Mouse (Mus musculus): ENCODE measurements around the gene Maea. TPM values are rescaled to one million over a fixed set of nuclear protein-coding genes. Genes with fewer than 3 reads are reported as not detected.
"Not testable (repeated sequence)": the region's sequence is repeated elsewhere in the genome, so short reads cannot be mapped to it uniquely, and the experiment has no call there.

The Maea gene
- total RNA-seq, 2 experiments from 2014 or later, result 56.1 to 64.5 TPM

- DNase-seq; intact Hi-C loops (cut with DNase I); H3K4me3 ChIP-seq: not testable (repeated sequence)
- TF ChIP-seq CTCF (IDR thresholded peaks at IDR 0.05), result peak; percentile 33; the same call in 1 of the 2 replicates
- peak overlapping the region; percentile 59 for H3K27ac ChIP-seq
Observed at GRCm38 (mm10) chr5:33342248-33342647, 6.9 kb downstream of the Maea start.

DNA sequence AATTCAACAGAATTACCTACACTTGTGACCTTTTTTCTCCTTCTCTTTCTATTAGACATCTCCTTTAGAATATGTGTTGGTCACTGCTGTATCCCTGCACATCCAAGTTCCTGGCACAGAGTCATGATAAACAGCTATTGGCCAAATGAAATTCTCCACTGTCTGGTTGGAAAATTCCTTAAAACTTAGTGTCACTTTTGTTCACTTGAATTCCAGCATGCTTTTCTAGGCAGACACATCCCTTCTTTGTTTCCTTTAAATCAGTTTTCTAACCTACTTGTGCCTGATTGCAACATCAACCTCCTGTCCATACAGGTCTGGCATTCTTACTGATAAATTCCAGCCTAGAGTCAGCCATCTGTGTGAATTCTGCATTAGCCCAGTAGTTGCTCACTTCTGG is 7.5 kb downstream of the Maea start:
- no peak for TF ChIP-seq CTCF (IDR thresholded peaks at IDR 0.05)
- Histone ChIP-seq H3K27ac (peak overlapping the region; percentile 59; the same call in 1 of the 2 replicates), H3K4me3 (no peak overlapping the region)
- DNase-seq, result no peak
- intact Hi-C loops (cut with DNase I), result no loop called here

GRCm38 (mm10) chr5:33343571-33343970 is 8.3 kb downstream of the Maea start:
- no peak for TF ChIP-seq CTCF (IDR thresholded peaks at IDR 0.05)
- intact Hi-C loops (cut with DNase I), result no loop called here
- no peak for DNase-seq
- H3K4me3 ChIP-seq, result no peak overlapping the region
- H3K27ac ChIP-seq, result no peak overlapping the region

DNA sequence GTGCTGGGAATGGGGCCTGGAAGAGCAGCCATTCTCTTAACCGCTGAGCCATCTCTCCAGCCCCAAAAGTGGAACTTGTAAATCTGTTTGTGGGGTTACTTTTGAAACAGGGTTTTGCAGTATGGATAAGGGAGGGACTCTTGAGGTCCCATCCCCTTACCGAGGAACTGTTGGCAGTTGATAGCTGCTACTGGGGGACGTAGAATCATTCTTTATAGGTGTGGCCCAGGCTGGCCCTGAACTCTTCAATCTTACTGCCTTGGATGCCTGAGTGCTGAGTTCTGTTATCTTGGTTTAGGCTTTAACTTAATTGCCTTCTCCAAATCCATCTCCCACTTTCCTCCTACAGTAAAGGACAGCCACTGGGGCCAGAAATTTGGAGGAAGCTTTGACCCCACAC is 8.8 kb downstream of the Maea start:
- intact Hi-C loops (cut with DNase I), result no loop called here

DNA sequence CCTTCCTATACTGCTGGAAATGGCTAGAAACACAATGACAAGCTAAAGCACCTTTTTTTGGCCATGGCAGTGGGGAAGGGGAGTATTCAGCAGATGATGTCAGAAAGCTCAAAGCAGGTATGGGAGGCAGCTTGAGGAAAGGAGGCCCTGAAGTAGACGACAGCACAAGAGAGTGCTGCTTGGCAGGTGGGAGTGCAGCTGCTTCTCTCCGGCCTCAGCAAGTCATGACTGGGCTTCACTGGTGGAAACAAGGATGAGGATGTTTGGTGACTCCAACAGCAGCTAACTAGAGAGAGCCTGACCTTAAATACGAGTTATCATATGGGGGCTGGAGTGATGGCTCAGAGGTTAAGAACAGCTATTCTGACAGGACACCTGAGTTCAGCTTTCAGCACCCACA is 12.3 kb downstream of the Maea start:
- H3K27ac ChIP-seq, result no peak overlapping the region
- no peak for TF ChIP-seq CTCF (IDR thresholded peaks at IDR 0.05)
- intact Hi-C loops (cut with DNase I), result no loop called here
- no peak for DNase-seq
- no peak overlapping the region for H3K4me3 ChIP-seq

More for the DNA sequence above, 8.8 kb downstream of the Maea start:
- DNase-seq, result no peak
- no peak for TF ChIP-seq CTCF (IDR thresholded peaks at IDR 0.05)
- Histone ChIP-seq H3K27ac (no peak overlapping the region), H3K4me3 (no peak overlapping the region)

- Histone ChIP-seq H3K4me3 (no peak overlapping the region), H3K27ac (no peak overlapping the region)
- no peak for TF ChIP-seq CTCF (IDR thresholded peaks at IDR 0.05)
- intact Hi-C loops (cut with DNase I), result no loop called here
- no peak for DNase-seq
Observed at GRCm38 (mm10) chr5:33349205-33349604, 13.9 kb downstream of the Maea start.

- H3K27ac ChIP-seq, result no peak overlapping the region
- intact Hi-C loops (cut with DNase I), result no loop called here
Observed at GRCm38 (mm10) chr5:33349706-33350105, 14.4 kb downstream of the Maea start.

GRCm38 (mm10) chr5:33351556-33352272 is 16.4 kb downstream of the Maea start:
- peak overlapping the region; percentile 25; the same call in 1 of the 2 replicates for H3K27ac ChIP-seq
- no peak for TF ChIP-seq CTCF (IDR thresholded peaks at IDR 0.05)
- H3K4me3 ChIP-seq, result no peak overlapping the region
- no peak for DNase-seq
- intact Hi-C loops (cut with DNase I), result no loop called here

More at GRCm38 (mm10) chr5:33349706-33350105, 14.4 kb downstream of the Maea start:
- DNase-seq, result no peak
- H3K4me3 ChIP-seq, result no peak overlapping the region
- TF ChIP-seq CTCF (IDR thresholded peaks at IDR 0.05), result no peak

GRCm38 (mm10) chr5:33352273-33352645 is 16.9 kb downstream of the Maea start:
- TF ChIP-seq CTCF (IDR thresholded peaks at IDR 0.05), result no peak
- Histone ChIP-seq H3K4me3 (no peak overlapping the region), H3K27ac (no peak overlapping the region)
- no peak for DNase-seq
- intact Hi-C loops (cut with DNase I), result no loop called here

- Histone ChIP-seq H3K27ac (no peak overlapping the region), H3K4me3 (no peak overlapping the region)
- no peak for DNase-seq
- intact Hi-C loops (cut with DNase I), result no loop called here
- no peak for TF ChIP-seq CTCF (IDR thresholded peaks at IDR 0.05)
Observed at GRCm38 (mm10) chr5:33353011-33353410, 17.7 kb downstream of the Maea start.

DNA sequence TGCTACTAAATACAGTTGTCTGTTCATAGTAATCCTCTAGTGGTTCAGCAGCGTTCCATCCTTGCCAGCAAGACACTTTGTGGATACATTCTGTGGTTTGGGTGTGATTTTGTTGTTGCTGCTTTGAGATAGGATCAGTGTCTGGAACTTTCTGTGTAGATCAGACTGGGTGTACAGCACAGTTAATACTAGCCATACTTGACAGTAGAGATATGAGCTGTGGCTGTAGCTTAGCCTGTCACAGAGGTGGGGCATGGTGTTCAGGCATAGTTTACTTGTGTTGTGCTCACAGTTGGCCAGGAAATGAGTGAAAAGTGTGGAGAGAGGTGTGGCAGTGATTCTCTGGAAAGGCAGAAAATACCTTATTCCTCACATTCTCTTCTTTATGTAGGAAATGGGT is 22.2 kb downstream of the Maea start:
- H3K4me3 ChIP-seq, result no peak overlapping the region
- TF ChIP-seq CTCF (IDR thresholded peaks at IDR 0.05), result no peak
- no peak for DNase-seq
- H3K27ac ChIP-seq, result peak overlapping the region; percentile 32; the same call in 1 of the 2 replicates
- intact Hi-C loops (cut with DNase I), result no loop called here

- Histone ChIP-seq H3K27ac (peak overlapping the region; percentile 16), H3K4me3 (no peak overlapping the region)
- peak; percentile 30 for DNase-seq
- no peak for TF ChIP-seq CTCF (IDR thresholded peaks at IDR 0.05)
- intact Hi-C loops (cut with DNase I), result no loop called here
Observed at GRCm38 (mm10) chr5:33358467-33358866, 23.2 kb downstream of the Maea start.

DNA sequence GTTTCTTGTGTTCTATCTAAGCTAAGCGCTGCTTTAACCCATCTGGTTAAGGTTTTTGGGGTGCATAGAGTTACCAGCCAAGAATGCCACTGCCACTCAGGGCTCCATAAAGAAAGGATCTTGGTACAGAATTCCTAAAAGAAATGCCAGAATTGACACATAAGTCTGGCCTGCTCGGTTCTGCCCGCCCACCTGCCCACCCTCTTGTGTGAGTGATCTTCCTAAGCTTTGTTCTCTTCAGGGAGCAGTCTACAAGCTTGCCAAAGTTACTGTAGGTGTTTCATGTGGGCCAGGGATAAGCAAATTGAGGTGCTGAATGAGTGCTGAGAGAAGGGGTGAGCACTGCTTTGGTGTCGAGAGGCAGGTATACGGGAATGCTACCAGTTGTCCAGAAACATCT is 28.0 kb downstream of the Maea start:
- no peak for TF ChIP-seq CTCF (IDR thresholded peaks at IDR 0.05)
- DNase-seq, result no peak
- Histone ChIP-seq H3K4me3 (no peak overlapping the region), H3K27ac (no peak overlapping the region)
- intact Hi-C loops (cut with DNase I), result no loop called here

DNA sequence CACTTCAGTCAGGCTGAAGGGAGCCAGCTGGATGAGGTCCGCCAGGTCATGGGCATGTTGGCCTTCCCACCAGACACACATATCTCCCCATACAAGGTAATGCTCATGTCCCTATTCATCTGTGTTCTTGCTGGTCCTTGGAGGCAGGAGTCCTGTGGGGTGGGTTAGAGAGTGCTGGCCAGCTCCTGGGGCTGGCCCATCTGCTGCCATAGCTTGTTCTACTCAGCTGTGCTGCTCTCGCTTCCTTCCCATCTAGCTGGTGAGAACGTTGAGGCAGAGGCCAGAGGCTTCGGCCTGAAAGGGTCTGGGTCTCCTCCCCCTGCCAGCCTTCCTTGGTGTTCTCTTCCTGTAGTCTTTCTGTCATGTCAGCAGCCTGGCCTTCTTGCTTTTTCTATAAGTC is 33.3 kb downstream of the Maea start:
- DNase-seq, result no peak
- Histone ChIP-seq H3K4me3 (no peak overlapping the region), H3K27ac (no peak overlapping the region)
- intact Hi-C loops (cut with DNase I), result no loop called here
- TF ChIP-seq CTCF (IDR thresholded peaks at IDR 0.05), result no peak
